Mouse (Mus musculus): ENCODE measurements at regions not wholly inside any gene's neighbourhood (a gene's known extent, or its start where the extent isn't known, plus 50 kb on each side); places are given as distances from the start of the nearest gene placed in this dataset.

DNA sequence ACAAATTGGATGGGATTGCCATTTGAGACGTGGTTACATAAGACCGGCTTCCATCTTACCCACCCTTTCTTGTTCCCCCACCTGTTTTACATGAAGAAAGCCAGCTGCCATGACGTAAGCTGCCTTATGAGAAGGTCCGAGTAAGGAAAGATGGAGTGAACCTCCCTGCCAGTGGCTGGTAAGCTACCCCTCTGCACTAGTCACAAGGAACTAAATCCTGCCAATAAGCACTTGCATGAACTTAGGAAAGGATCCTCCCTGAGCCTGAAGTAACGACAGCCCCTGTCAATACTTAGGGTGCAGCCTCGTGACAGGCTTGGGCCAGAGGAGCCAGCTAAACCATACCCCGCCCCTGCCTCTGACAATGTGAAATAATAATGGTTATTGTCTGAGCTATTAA is 62.8 kb upstream of the Gm47985 start:
- no peak for TF ChIP-seq CTCF (IDR thresholded peaks at IDR 0.05; ENCODE audit: borderline replicate concordance, extremely low read depth, insufficient read depth, insufficient read length)
- no peak for TF ChIP-seq POLR2A (IDR thresholded peaks at IDR 0.05; ENCODE audit: borderline replicate concordance, extremely low read depth, insufficient read depth, insufficient read length, poor library complexity, severe bottlenecking)
